In the genomic region with DNA sequence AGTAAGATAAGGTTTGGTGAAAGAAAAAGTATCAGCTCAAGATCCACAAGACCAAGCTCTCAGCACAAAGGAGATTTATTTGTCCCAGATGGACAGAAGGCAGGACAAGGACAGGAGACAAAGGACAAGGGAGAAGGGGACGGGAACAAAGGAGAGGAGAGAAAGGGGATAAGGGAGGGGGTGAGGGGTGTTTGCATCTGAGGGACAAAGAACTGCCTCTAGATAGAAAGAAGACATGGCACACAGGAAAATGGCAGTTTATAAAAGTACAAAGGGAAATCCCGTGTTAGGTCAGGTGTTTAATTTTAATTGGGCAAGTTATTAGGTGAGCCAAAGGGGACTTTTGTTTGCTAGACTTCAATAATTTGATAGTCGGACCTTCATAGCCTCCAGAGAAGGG, we compare ENCODE assay signal across 28 mouse cellular contexts.
A peak's percentile ranks its signal among the peaks of the same experiment; 100 is the strongest.
DNase-seq lines count a peak whose midpoint lies in the region; ATAC-seq and TF ChIP-seq lines count a peak whose summit lies in the region.
"Had no signal": no experiment of that assay in that cellular context is flagged by ENCODE, and none has a peak within 500 bp of the region (broad histone marks: within the 10 kb centered on the region; RNA-seq: fewer than 3 reads in every experiment).

No protein-coding gene starts in this region.

- TF ChIP-seq CTCF in brain, embryonic 14.5 days (IDR thresholded peaks at IDR 0.05; ENCODE audit: borderline replicate concordance, extremely low read depth, insufficient read depth, insufficient read length) = no peak

- no peak overlapping the region for H3K4me3 ChIP-seq in midbrain, embryonic 10.5 days
- H3K4me3 ChIP-seq in midbrain, embryonic 13.5 days (replicated peaks) = no peak overlapping the region
- H3K4me3 ChIP-seq: embryonic facial prominence, embryonic 10.5 days; embryonic facial prominence, embryonic 13.5 days; erythroblast, embryonic 14.5 days; forebrain, embryonic 13.5 days; gastrocnemius, adult 2 months; hindbrain, embryonic 13.5 days had no signal

- no peaks in the 10 kb centered on the region for H3K36me3 ChIP-seq in midbrain, embryonic 10.5 days
- no peaks in the 10 kb centered on the region for H3K36me3 ChIP-seq in midbrain, embryonic 13.5 days
- H3K36me3 ChIP-seq: embryonic facial prominence, embryonic 10.5 days; embryonic facial prominence, embryonic 13.5 days; G1E; hindbrain, embryonic 13.5 days had no signal

- H3K9me3 ChIP-seq in midbrain, embryonic 10.5 days (replicated peaks) = no peaks in the 10 kb centered on the region
- H3K9me3 ChIP-seq in midbrain, embryonic 13.5 days = no peaks in the 10 kb centered on the region
- H3K9me3 ChIP-seq: embryonic facial prominence, embryonic 10.5 days; embryonic facial prominence, embryonic 13.5 days; forebrain, embryonic 13.5 days; G1E; hindbrain, embryonic 13.5 days had no signal

- H3K27ac ChIP-seq in midbrain, embryonic 10.5 days (replicated peaks) = peak overlapping the region; percentile 15; the same call in 1 of the 2 replicates
- no peak overlapping the region for H3K27ac ChIP-seq in midbrain, embryonic 13.5 days
- H3K27ac ChIP-seq: embryonic facial prominence, embryonic 10.5 days; embryonic facial prominence, embryonic 13.5 days; forebrain, embryonic 13.5 days; gastrocnemius, adult 2 months; hindbrain, embryonic 13.5 days; hindbrain, postnatal 0 days had no signal

- WGBS in midbrain, embryonic 10.5 days = 43% methylated on average over 3 of the region's 3 CpGs
- 15% methylated on average over 3 of the region's 3 CpGs for WGBS in midbrain, embryonic 13.5 days

- ATAC-seq in midbrain, embryonic 13.5 days = no peak
- ATAC-seq: forebrain, embryonic 13.5 days; forebrain, embryonic 16.5 days; hindbrain, postnatal 0 days; inflammation-experienced regulatory T-cells, adult 6 months; intestine, embryonic 16.5 days had no signal

- DNase-seq in embryo, embryonic 9.5 days (ENCODE audit: extremely low spot score) = peak; percentile 11
- DNase-seq in embryo, embryonic 10 days (ENCODE audit: low spot score) = no peak
- peak; percentile 14 for DNase-seq in midbrain, embryonic 10.5 days (ENCODE audit: low spot score)
- DNase-seq in brain, embryonic 14.5 days (ENCODE audit: low read depth) = peak; percentile 20
- DNase-seq in adrenal gland, adult 8-10 months = no peak
- DNase-seq in thymus, postnatal 14 days = no peak
- DNase-seq: adrenal gland, adult 2 months; adrenal gland, postnatal 25 days; B cell, adult 2 months; cerebellum, adult 18-20 months; cerebellum, adult 9-10 months; cerebellum, postnatal 25 days; gastrocnemius, adult 2 months; gastrocnemius, postnatal 14 days; heart, adult 11 months had no signal

- H3K4me1 ChIP-seq in midbrain, embryonic 10.5 days = peaks cover 30% of the 10 kb centered on the region
- H3K4me1 ChIP-seq in midbrain, embryonic 13.5 days (replicated peaks) = peaks cover 26% of the 10 kb centered on the region
- H3K4me1 ChIP-seq: embryonic facial prominence, embryonic 13.5 days had no signal

- no peak for TF ChIP-seq POLR2A in brain, embryonic 14.5 days (IDR thresholded peaks at IDR 0.05; ENCODE audit: borderline replicate concordance, extremely low read depth, insufficient read depth, insufficient read length, poor library complexity, severe bottlenecking)

- no peak overlapping the region for H3K4me2 ChIP-seq in midbrain, embryonic 13.5 days (replicated peaks)
- H3K4me2 ChIP-seq: embryonic facial prominence, embryonic 13.5 days; forebrain, embryonic 13.5 days; heart, embryonic 11.5 days; hindbrain, embryonic 13.5 days had no signal

- H3K27me3 ChIP-seq in midbrain, embryonic 10.5 days (ENCODE audit: low read depth, poor library complexity, severe bottlenecking) = no peaks in the 10 kb centered on the region
- no peaks in the 10 kb centered on the region for H3K27me3 ChIP-seq in midbrain, embryonic 13.5 days
- H3K27me3 ChIP-seq: CH12.LX; embryonic facial prominence, embryonic 13.5 days; forebrain, embryonic 13.5 days; hindbrain, embryonic 13.5 days had no signal

- H3K9ac ChIP-seq in midbrain, embryonic 13.5 days (replicated peaks) = no peak overlapping the region
- H3K9ac ChIP-seq: embryonic facial prominence, embryonic 13.5 days; forebrain, embryonic 13.5 days; hindbrain, embryonic 13.5 days had no signal

Comparison
In these comparisons a context has a peak if more than half of its experiments do, and no peak if none do; other contexts are left out.
1. DNase-seq: peak in embryo, embryonic 9.5 days (single experiment), midbrain, embryonic 10.5 days (single experiment) and brain, embryonic 14.5 days (single experiment); none in embryo, embryonic 10 days (single experiment), adrenal gland, adult 8-10 months (single experiment) and thymus, postnatal 14 days (single experiment).